Mouse (Mus musculus) thymus, adult 2 months (tissue): ENCODE data around the gene Mcur1.

Experiments
- CTCF ChIP-seq: fragments of 200-500 bp; IDR thresholded peaks from 2 replicates; pipeline ENCODE4 v1.5.1; 2012; ENCODE audit warnings: mild to moderate bottlenecking, control low read depth, low read length, moderate library complexity, borderline replicate concordance; ENCODE audit not compliant: control insufficient read depth, poor library complexity, insufficient read depth; ENCODE audit errors: extremely low read depth
- POLR2A ChIP-seq: fragments of 200-500 bp; IDR thresholded peaks from 2 replicates; pipeline ENCODE4 v1.6.1; 2012; ENCODE audit warnings: mild to moderate bottlenecking, low read length, control low read depth, moderate library complexity; ENCODE audit not compliant: control insufficient read depth, poor library complexity, insufficient read depth; ENCODE audit errors: extremely low read depth

DNA sequence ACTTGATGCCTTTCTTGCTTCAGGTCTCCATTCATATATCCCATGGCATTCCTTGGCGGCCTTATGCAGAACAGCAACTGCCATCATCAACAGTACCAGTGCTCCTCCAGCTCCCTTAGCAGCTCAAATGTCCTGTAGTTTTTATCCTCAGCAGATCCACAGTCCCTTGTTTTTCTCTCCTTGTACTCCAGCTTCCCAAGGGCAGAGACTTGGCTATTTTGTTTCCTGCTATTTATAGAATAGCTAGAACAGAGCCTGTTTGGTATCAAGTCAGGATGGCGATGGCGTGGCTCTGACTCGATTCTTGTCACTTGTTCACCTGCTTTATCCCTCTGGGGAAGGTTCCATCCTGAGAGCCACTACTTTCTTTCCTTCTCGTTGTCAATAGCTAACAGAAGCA is 38.1 kb downstream of the Mcur1 start:
- TF ChIP-seq CTCF (no peak), POLR2A (no peak)
